ENCODE assay signal across 9 mouse cellular contexts in genomic region chr4:43579731-43580130, GRCm38 (mm10). TPM values are rescaled to one million over a fixed set of nuclear protein-coding genes. Genes with fewer than 3 reads are reported as not detected.
DNase-seq lines count a peak whose midpoint lies in the region; ATAC-seq and TF ChIP-seq lines count a peak whose summit lies in the region.
"Had no signal": no experiment of that assay in that cellular context is flagged by ENCODE, and none has a peak within 500 bp of the region (broad histone marks: within the 10 kb centered on the region; RNA-seq: fewer than 3 reads in every experiment).

No protein-coding gene starts in this region.

- H3K27me3 ChIP-seq in spleen, adult 2 months (ENCODE audit: control insufficient read depth, insufficient read depth, low read length), result no peaks in the 10 kb centered on the region
- H3K27me3 ChIP-seq in liver, embryonic 11.5 days (replicated peaks; ENCODE audit: control insufficient read depth, insufficient read depth, low read length), result no peaks in the 10 kb centered on the region
- H3K27me3 ChIP-seq in cerebellum, adult 2 months (ENCODE audit: control insufficient read depth, insufficient read depth, low read length), result no peaks in the 10 kb centered on the region

- H3K4me3 ChIP-seq in spleen, adult 2 months (ENCODE audit: extremely low read depth, insufficient read depth, insufficient read length), result peak overlapping the region; percentile 92; the same call in 1 of the 2 replicates
- peak overlapping the region; percentile 77 for H3K4me3 ChIP-seq in liver, embryonic 11.5 days (ENCODE audit: low read depth, low read length)
- no peak overlapping the region for H3K4me3 ChIP-seq in cerebellum, adult 2 months (replicated peaks; ENCODE audit: insufficient read depth, low read depth, low read length)

- peak overlapping the region; percentile 99 for H3K4me2 ChIP-seq in liver, embryonic 11.5 days

- TF ChIP-seq CTCF in spleen, adult 2 months (IDR thresholded peaks at IDR 0.05; ENCODE audit: extremely low read depth, insufficient read depth, insufficient read length, insufficient replicate concordance), result no peak
- TF ChIP-seq CTCF in cerebellum, adult 2 months (IDR thresholded peaks at IDR 0.05; ENCODE audit: borderline replicate concordance, insufficient read depth, low read depth, low read length), result no peak

- H3K4me1 ChIP-seq in spleen, adult 2 months (ENCODE audit: control insufficient read depth, insufficient read depth, insufficient read length), result peaks cover 10% of the 10 kb centered on the region; the same call in 1 of the 2 replicates
- H3K4me1 ChIP-seq in liver, embryonic 11.5 days (replicated peaks; ENCODE audit: control insufficient read depth, insufficient read depth, low read length), result peaks cover 23% of the 10 kb centered on the region
- peaks cover 3% of the 10 kb centered on the region for H3K4me1 ChIP-seq in cerebellum, adult 2 months (ENCODE audit: control insufficient read depth, insufficient read depth, low read length)

- peaks cover 25% of the 10 kb centered on the region for H3K36me3 ChIP-seq in spleen, adult 2 months (ENCODE audit: control insufficient read depth, insufficient read depth, low read length)
- peaks cover 18% of the 10 kb centered on the region for H3K36me3 ChIP-seq in liver, embryonic 11.5 days (ENCODE audit: control insufficient read depth, insufficient read depth, low read length)

- H3K9me3 ChIP-seq in liver, embryonic 11.5 days (ENCODE audit: control insufficient read depth, low read length), result no peaks in the 10 kb centered on the region

- no peak for ATAC-seq in liver, embryonic 11.5 days (replicated peaks; ENCODE audit: low FRiP score)

- H3K27ac ChIP-seq in spleen, adult 2 months (ENCODE audit: insufficient read depth, low read length), result no peak overlapping the region
- no peak overlapping the region for H3K27ac ChIP-seq in liver, embryonic 11.5 days (ENCODE audit: low read depth, low read length)
- H3K27ac ChIP-seq in cerebellum, adult 2 months (ENCODE audit: insufficient read depth, low read length), result no peak overlapping the region

- TF ChIP-seq POLR2A in spleen, adult 2 months (IDR thresholded peaks at IDR 0.05; ENCODE audit: low read depth, low read length), result no peak
- no peak for TF ChIP-seq POLR2A in cerebellum, adult 2 months (IDR thresholded peaks at IDR 0.05; ENCODE audit: borderline replicate concordance, insufficient read depth, low read length)

- 69% methylated on average over 6 of the region's 6 CpGs for WGBS in spleen, adult 2 months
- 72% methylated on average over 6 of the region's 6 CpGs for WGBS in liver, embryonic 11.5 days
- WGBS in cerebellum, adult 2 months, result 9% methylated on average over 6 of the region's 6 CpGs

- peak overlapping the region; percentile 84 for H3K9ac ChIP-seq in liver, embryonic 11.5 days (ENCODE audit: low read depth, low read length)

- peak; percentile 45 to 54 for DNase-seq in cerebellum, postnatal 10 days
- no peak for DNase-seq in cerebellum, adult 8-10 months
- no peak for DNase-seq in spleen, adult 2 months (ENCODE audit: low read depth in 1 of 2, low spot score in 2 of 2)
- no peak for DNase-seq in spleen, postnatal 36 days (ENCODE audit: low spot score in 2 of 2)
- no peak for DNase-seq in liver, embryonic 11.5 days (ENCODE audit: low spot score)
- DNase-seq in urinary bladder, postnatal 14 days (ENCODE audit: low spot score), result no peak
- no peak for DNase-seq in left cerebral cortex, adult 11 months (ENCODE audit: low spot score)
- DNase-seq in cerebellum, adult 2 months, result no peak

RNA-seq across cellular contexts. Expression of gene Gba2, which starts 1.1 kb away (rescaled TPM):
- 28.8 and 34.2 TPM in 2 replicates for polyA plus RNA-seq in spleen, adult 2 months (2012; rRNA removed)
- polyA plus RNA-seq in liver, embryonic 11.5 days (2014; fragmentation: Nextera tagmentation; extraction: Ambion mirVana), result 18.8 and 20.3 TPM in 2 replicates
- 79.8 and 80.0 TPM in 2 replicates for polyA plus RNA-seq in cerebellum, adult 2 months (2012; rRNA removed)

RNA-seq across cellular contexts. Expression of gene Rgp1, which starts 1.2 kb away (rescaled TPM):
- polyA plus RNA-seq in spleen, adult 2 months (2012; rRNA removed), result 42.4 and 44.3 TPM in 2 replicates
- 18.4 and 22.9 TPM in 2 replicates for polyA plus RNA-seq in liver, embryonic 11.5 days (2014; fragmentation: Nextera tagmentation; extraction: Ambion mirVana)
- polyA plus RNA-seq in cerebellum, adult 2 months (2012; rRNA removed), result 30.3 and 39.2 TPM in 2 replicates

RNA-seq across cellular contexts. Expression of gene Msmp, which starts 4.6 kb away (rescaled TPM):
- polyA plus RNA-seq in spleen, adult 2 months (2012; rRNA removed), result 0.23 and 0.26 TPM in 2 replicates
- polyA plus RNA-seq in liver, embryonic 11.5 days (2014; fragmentation: Nextera tagmentation; extraction: Ambion mirVana), result 0.75 and 2.2 TPM in 2 replicates
- polyA plus RNA-seq in cerebellum, adult 2 months (2012; rRNA removed), result not detected in 2 replicates
- polyA plus RNA-seq: urinary bladder, adult 2 months had no signal

RNA-seq across cellular contexts. Expression of gene Tln1, which starts 17.2 kb away (rescaled TPM):
- polyA plus RNA-seq in spleen, adult 2 months (2012; rRNA removed), result 163 and 208 TPM in 2 replicates
- polyA plus RNA-seq in liver, embryonic 11.5 days (2014; fragmentation: Nextera tagmentation; extraction: Ambion mirVana), result 66.4 and 68.4 TPM in 2 replicates
- polyA plus RNA-seq in cerebellum, adult 2 months (2012; rRNA removed), result 48.8 and 53.9 TPM in 2 replicates

RNA-seq across cellular contexts. Expression of gene Creb3, which starts 17.6 kb away (rescaled TPM):
- 48.8 and 54.0 TPM in 2 replicates for polyA plus RNA-seq in spleen, adult 2 months (2012; rRNA removed)
- polyA plus RNA-seq in liver, embryonic 11.5 days (2014; fragmentation: Nextera tagmentation; extraction: Ambion mirVana), result 29.6 and 31.3 TPM in 2 replicates
- 70.4 and 71.2 TPM in 2 replicates for polyA plus RNA-seq in cerebellum, adult 2 months (2012; rRNA removed)

Comparison
In these comparisons a context has a peak if more than half of its experiments do, and no peak if none do; other contexts are left out.
1. DNase-seq: peak in cerebellum, postnatal 10 days (2 of 2); none in cerebellum, adult 8-10 months (single experiment), spleen, adult 2 months (0 of 2), spleen, postnatal 36 days (0 of 2), liver, embryonic 11.5 days (single experiment), urinary bladder, postnatal 14 days (single experiment), left cerebral cortex, adult 11 months (single experiment) and cerebellum, adult 2 months (0 of 2).